Mouse (Mus musculus) midbrain, embryonic 14.5 days (tissue): ENCODE measurements around the gene Tent4a. TPM values are rescaled to one million over a fixed set of nuclear protein-coding genes. Genes with fewer than 3 reads are reported as not detected.
A peak's percentile ranks its signal among the peaks of the same experiment; 100 is the strongest.
"Not testable (repeated sequence)": the region's sequence is repeated elsewhere in the genome, so short reads cannot be mapped to it uniquely, and the experiment has no call there.

Source experiments
- ATAC-seq: fragments of 200-750 bp; cut with Nextera tagmentation; 2 replicates; pipeline ENCODE4 v1.8.0; 2017; ENCODE audit warnings: moderate number of reproducible peaks, moderate library complexity; ENCODE audit not compliant: low FRiP score, low TSS enrichment
- DNase-seq: peaks from one replicate; pipeline ENCODE4 v3.0.0-alpha.2; 2015
- H3K27ac ChIP-seq: fragments of 300-500 bp; sonication (generic); replicated peaks from 2 replicates; pipeline ENCODE4 v1.5.1; 2014; ENCODE audit warnings: mild to moderate bottlenecking, low read depth, low read length, moderate library complexity
- H3K27me3 ChIP-seq: fragments of 300-500 bp; sonication (generic); 2 replicates; pipeline ENCODE4 v1.6.1; 2014; ENCODE audit warnings: low read length, control low read depth, mixed read lengths; ENCODE audit not compliant: control insufficient read depth, insufficient read depth
- H3K36me3 ChIP-seq: fragments of 300-500 bp; sonication (generic); 2 replicates; pipeline ENCODE4 v1.6.1; 2014; ENCODE audit warnings: low read length, control low read depth; ENCODE audit not compliant: control insufficient read depth, insufficient read depth
- H3K4me1 ChIP-seq: fragments of 300-500 bp; sonication (generic); 2 replicates; pipeline ENCODE4 v1.6.1; 2014; ENCODE audit warnings: mild to moderate bottlenecking, antibody characterized with exemption, low read length, control low read depth; ENCODE audit not compliant: control insufficient read depth, insufficient read depth
- H3K4me2 ChIP-seq: fragments of 300-500 bp; sonication (generic); 2 replicates; pipeline ENCODE4 v1.6.1; 2014; ENCODE audit warnings: mild to moderate bottlenecking, low read length, moderate library complexity
- H3K4me3 ChIP-seq: fragments of 300-500 bp; sonication (generic); replicated peaks from 2 replicates; pipeline ENCODE4 v1.5.1; 2014; ENCODE audit warnings: low read depth, low read length
- H3K9ac ChIP-seq: fragments of 300-500 bp; sonication (generic); replicated peaks from 2 replicates; pipeline ENCODE4 v1.6.1; 2014; ENCODE audit warnings: mild to moderate bottlenecking, low read length, moderate library complexity
- H3K9me3 ChIP-seq: fragments of 300-500 bp; sonication (generic); 2 replicates; pipeline ENCODE4 v1.6.1; 2016; ENCODE audit warnings: low read length, control low read depth, mixed read lengths; ENCODE audit not compliant: control insufficient read depth
- WGBS: fragments of 180-500 bp; shearing (Covaris S2); extraction: QIAGEN DNeasy Blood & Tissue Kit; methylation state at CpG from one replicate; pipeline ENCODE4 v1.1.7; 2014; 5-methylcytosine and 5-hydroxymethylcytosine counted together
- polyA plus RNA-seq: library from polyadenylated mRNA; unstranded; fragments of >200 nt; fragmentation: Nextera tagmentation; extraction: Ambion mirVana; gene quantifications from 2 replicates; pipeline ENCODE4 v1.2.1, GENCODE M21; 2014

The Tent4a gene
- polyA plus RNA-seq: 11.5 TPM in 2 replicates

- H3K27me3 ChIP-seq: no peaks in the 10 kb centered on the region
- DNase-seq (no peak), ATAC-seq (peak; percentile 86)
- H3K9ac ChIP-seq: peak within 1 kb of the TSS; percentile 88
- H3K27ac ChIP-seq: peak within 1 kb of the TSS; percentile 96
- H3K4me2 ChIP-seq: peak within 1 kb of the TSS; percentile 95
- no peaks in the 10 kb centered on the region for H3K9me3 ChIP-seq
- no peaks in the 10 kb centered on the region for H3K36me3 ChIP-seq
- peaks cover 42% of the 10 kb centered on the region for H3K4me1 ChIP-seq
- H3K4me3 ChIP-seq: peak within 1 kb of the TSS; percentile 90
- WGBS: 0% methylated on average over 14 of the region's 57 CpGs
Measured at GRCm38 (mm10) chr13:69534334-69534653, at the start of gene Tent4a. Tent4a (minus strand) TSS chr13:69534617.

- DNase-seq (no peak), ATAC-seq (no peak)
- Histone ChIP-seq H3K4me3 (no peak overlapping the region), H3K27me3 (no peaks in the 10 kb centered on the region), H3K36me3 (no peaks in the 10 kb centered on the region), H3K27ac (no peak overlapping the region), H3K9me3 (no peaks in the 10 kb centered on the region), H3K4me2 (no peak overlapping the region), H3K4me1 (no peaks in the 10 kb centered on the region), H3K9ac (no peak overlapping the region)
- 94% methylated on average over 6 of the region's 6 CpGs for WGBS
Measured at GRCm38 (mm10) chr13:69583591-69583990, 49.2 kb upstream of the Tent4a start.

DNA sequence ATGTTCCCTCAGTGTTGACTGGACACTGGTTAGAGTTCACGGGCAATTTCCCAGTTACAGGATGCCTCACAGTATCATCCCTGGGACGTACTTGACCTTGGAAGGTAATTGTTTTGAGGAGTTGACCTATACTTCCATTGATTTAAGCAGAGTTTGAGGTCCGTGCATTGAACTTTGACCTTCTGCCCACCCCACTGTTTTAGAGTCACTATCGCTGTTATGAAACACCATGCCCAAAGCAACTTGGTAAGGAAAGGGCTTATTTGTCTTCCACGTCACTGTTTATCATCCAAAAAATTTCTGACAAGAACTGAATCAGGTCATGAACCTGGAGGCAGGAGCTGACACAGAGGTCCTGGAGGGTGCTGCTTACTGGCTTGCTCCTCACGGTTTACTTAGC lies 48.0 kb upstream of the Tent4a start:
- H3K4me2 ChIP-seq: no peak overlapping the region
- no peaks in the 10 kb centered on the region for H3K27me3 ChIP-seq
- H3K9ac ChIP-seq: no peak overlapping the region
- no peak overlapping the region for H3K4me3 ChIP-seq
- no peaks in the 10 kb centered on the region for H3K4me1 ChIP-seq
- 85% methylated on average over 6 of the region's 6 CpGs for WGBS
- H3K27ac ChIP-seq: no peak overlapping the region
- DNase-seq: no peak
- ATAC-seq: no peak
- no peaks in the 10 kb centered on the region for H3K36me3 ChIP-seq
- no peaks in the 10 kb centered on the region for H3K9me3 ChIP-seq

DNA sequence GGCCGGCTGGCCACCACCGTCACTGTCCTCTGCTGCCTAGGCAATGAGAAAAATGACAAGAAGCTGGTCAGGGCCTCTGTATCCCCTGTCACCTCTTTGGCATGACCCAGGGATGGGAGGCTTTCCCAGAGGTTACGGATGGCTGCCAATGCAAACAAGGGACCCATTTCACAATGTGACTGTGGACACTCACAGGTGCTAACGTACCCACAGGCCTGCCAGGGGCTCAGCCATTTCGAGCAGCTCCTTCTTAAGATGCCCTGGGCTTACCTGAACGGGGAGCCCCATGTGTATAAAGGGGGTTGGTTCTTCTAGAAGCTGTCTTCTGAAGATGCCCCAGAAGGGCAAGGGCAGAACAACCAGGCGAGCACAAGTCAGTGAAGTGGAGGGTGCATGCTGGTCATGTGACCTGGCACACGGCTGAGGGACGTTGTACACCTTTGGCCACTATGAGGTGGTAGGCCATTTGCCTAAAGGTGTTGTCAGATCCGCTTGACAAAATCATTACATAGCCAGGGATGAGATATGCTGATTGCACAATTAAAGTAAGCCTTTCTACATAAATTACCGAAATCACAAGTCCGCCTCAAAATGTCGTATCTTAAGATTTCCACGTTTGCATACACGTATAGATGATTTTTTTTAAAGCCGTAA lies 42.9 kb upstream of the Tent4a start:
- Histone ChIP-seq H3K4me2 (no peak overlapping the region), H3K27ac (no peak overlapping the region), H3K4me3 (no peak overlapping the region), H3K4me1 (no peaks in the 10 kb centered on the region), H3K27me3 (no peaks in the 10 kb centered on the region), H3K36me3 (no peaks in the 10 kb centered on the region), H3K9me3 (no peaks in the 10 kb centered on the region), H3K9ac (no peak overlapping the region)
- no peak for DNase-seq
- ATAC-seq: no peak
- WGBS: 92% methylated on average over 16 of the region's 16 CpGs

- Histone ChIP-seq H3K27ac (no peak overlapping the region), H3K9ac (no peak overlapping the region), H3K27me3 (no peaks in the 10 kb centered on the region), H3K4me1 (no peaks in the 10 kb centered on the region), H3K4me3 (no peak overlapping the region), H3K36me3 (no peaks in the 10 kb centered on the region), H3K4me2 (no peak overlapping the region), H3K9me3 (no peaks in the 10 kb centered on the region)
- 66% methylated on average over 11 of the region's 11 CpGs for WGBS
- DNase-seq: no peak
- ATAC-seq: no peak
Measured at GRCm38 (mm10) chr13:69576676-69577075, 42.3 kb upstream of the Tent4a start.

DNA sequence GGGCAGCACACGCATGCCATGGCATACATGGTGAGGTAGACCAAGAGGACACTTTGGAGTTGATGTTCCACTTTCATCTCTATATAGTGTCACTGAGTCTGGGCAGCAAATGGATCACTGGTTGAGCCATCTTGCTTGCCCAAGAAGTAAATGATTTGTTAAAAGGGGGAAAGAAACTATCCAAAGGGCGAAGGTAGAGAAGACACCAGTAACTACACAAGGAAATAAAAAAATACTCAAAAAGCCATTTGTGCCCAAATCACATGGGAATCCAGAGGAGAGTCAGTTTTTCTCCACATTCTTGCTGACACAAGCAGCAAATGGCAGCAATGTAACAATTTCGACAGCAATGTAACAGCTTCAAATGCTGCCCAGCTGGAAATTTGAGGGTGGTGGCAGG lies 38.2 kb upstream of the Tent4a start:
- Histone ChIP-seq H3K4me3 (no peak overlapping the region), H3K27me3 (no peaks in the 10 kb centered on the region), H3K4me2 (no peak overlapping the region), H3K27ac (no peak overlapping the region), H3K9me3 (no peaks in the 10 kb centered on the region), H3K9ac (no peak overlapping the region), H3K4me1 (no peaks in the 10 kb centered on the region), H3K36me3 (no peaks in the 10 kb centered on the region)
- DNase-seq (no peak), ATAC-seq (no peak)
- WGBS: 95% methylated on average over 3 of the region's 3 CpGs

- ATAC-seq: no peak
- DNase-seq: no peak
- H3K27me3 ChIP-seq: no peaks in the 10 kb centered on the region
- no peaks in the 10 kb centered on the region for H3K9me3 ChIP-seq
- 77% methylated on average over 9 of the region's 9 CpGs for WGBS
- no peak overlapping the region for H3K4me3 ChIP-seq
- no peaks in the 10 kb centered on the region for H3K4me1 ChIP-seq
- H3K4me2 ChIP-seq: no peak overlapping the region
- H3K36me3 ChIP-seq: no peaks in the 10 kb centered on the region
- no peak overlapping the region for H3K27ac ChIP-seq
- no peak overlapping the region for H3K9ac ChIP-seq
Measured at GRCm38 (mm10) chr13:69569201-69569600, 34.8 kb upstream of the Tent4a start.

- not testable (repeated sequence) for H3K27me3 ChIP-seq, DNase-seq, H3K9ac ChIP-seq, H3K9me3 ChIP-seq, H3K36me3 ChIP-seq, ATAC-seq, H3K4me2 ChIP-seq, H3K27ac ChIP-seq, H3K4me1 ChIP-seq, H3K4me3 ChIP-seq
- 89% methylated on average over 4 of the region's 4 CpGs for WGBS
Measured at GRCm38 (mm10) chr13:69565401-69565800, 31.0 kb upstream of the Tent4a start.

- Histone ChIP-seq H3K36me3 (no peaks in the 10 kb centered on the region), H3K9me3 (no peaks in the 10 kb centered on the region), H3K4me3 (no peak overlapping the region), H3K4me2 (no peak overlapping the region), H3K4me1 (peaks cover 6% of the 10 kb centered on the region), H3K27ac (no peak overlapping the region), H3K9ac (no peak overlapping the region), H3K27me3 (no peaks in the 10 kb centered on the region)
- ATAC-seq: no peak
- DNase-seq: no peak
Measured at GRCm38 (mm10) chr13:69564573-69564972, 30.2 kb upstream of the Tent4a start.
